Mouse (Mus musculus): ENCODE measurements at regions not wholly inside any gene's neighbourhood (a gene's known extent, or its start where the extent isn't known, plus 50 kb on each side); places are given as distances from the start of the nearest gene placed in this dataset.

DNA sequence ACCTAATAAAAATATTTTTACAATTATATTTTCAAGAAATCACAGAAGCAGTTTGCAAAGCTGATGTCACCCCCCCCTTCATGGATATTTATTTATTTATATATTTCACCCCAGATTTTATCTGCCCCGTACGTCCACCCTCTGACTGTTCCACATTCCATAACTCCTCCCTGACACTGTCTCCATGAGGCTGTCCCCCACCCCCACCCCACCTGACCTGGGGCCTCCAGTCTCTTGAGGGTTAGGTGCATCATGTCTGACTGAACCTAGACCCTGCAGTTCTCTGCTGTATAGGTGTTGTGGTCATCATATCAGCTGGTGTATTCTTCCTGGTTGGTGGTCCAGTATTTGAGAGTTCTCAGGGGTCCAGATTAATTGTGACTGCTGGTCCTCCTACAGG is 1083.9 kb upstream of the Cadm2 start:
- DNase-seq = no peak

DNA sequence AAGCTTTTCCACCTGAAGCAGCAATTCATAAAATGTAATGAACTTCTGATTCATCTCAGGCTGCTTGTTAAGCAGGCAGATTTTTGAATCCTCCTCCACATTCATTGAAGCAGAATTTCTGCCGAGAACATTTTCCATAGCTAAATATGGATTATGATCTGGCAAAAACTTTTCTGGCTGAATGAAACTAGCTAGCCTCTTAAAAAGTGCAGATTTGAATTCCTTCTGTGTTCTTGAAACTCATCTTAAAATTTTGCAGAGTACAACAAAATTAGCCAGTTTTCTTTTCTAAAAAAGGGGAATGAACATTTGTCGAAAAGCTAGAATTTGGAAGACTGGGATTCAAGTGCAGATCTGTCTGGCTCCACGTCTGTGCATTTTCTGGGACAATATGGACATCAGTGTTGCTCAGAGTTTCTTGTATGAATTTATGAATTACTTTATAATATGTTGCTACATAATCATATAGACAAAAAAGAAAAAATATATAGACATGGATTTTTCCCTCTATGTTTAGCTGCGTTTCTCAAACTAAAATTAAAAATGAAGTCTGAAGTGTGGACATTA is 1046.3 kb upstream of the Cadm2 start:
- DNase-seq = no peak

DNA sequence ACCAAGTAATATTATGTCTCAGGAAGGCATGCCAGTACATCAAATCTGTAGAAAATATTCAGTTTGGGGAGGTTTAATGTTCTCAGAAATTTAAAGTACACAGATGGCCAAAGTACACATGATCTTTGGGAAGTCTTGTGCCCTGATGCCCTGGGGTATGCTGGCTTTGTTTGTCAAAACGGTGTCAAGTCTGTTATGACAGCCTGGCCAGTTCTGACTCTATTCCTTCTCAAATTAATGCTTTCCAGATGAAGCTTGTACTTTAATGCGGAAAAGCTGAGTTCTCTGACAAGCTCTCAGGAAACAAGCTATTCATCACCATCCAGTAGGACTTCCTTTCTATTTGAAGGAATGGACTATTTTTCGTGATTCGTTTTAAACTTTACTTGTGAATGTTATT is 1037.7 kb upstream of the Cadm2 start:
- peak; percentile 5 to 10 for DNase-seq

DNA sequence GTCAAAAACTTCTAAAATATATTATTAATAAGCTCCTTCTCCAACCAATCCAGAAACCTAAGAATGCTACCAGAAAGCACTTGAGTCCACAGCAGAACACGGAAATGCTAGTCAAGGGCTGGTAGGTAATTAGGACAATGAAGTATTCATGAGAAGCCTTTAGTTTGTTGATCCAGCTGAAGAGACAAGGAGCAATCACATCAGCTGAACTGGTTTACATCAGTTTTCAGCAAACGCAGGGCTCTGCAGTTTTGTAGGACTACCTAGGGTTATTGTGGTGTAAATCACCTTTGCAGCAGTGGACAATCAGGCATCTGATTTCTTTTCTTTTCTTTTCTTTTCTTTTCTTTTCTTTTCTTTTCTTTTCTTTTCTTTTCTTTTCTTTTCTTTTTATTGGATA is 1007.3 kb upstream of the Cadm2 start:
- DNase-seq = no peak

DNA sequence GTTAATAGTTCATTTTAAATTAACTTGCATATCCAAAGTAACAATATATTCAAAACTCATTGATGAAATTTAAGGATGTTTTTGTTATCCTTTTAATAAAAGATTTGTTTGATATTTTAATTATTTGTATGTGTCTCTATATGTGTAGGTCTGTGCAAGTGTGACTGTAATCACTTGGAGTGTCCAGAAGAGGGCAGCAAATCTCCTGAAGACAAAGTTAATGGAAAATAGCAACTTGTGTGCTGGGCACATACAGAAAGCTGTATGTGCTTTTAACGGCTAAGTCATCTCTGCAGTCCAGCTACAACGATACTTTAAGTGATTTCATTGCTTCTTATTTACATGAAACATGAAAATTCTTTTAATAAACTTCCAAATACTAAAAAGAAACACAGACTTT is 993.3 kb upstream of the Cadm2 start:
- DNase-seq = peak; percentile 33 to 56
